Mouse (Mus musculus): ENCODE results near the gene BC107364. TPM values are rescaled to one million over a fixed set of nuclear protein-coding genes. Genes with fewer than 3 reads are reported as not detected.
"Not testable (repeated sequence)": the region's sequence is repeated elsewhere in the genome, so short reads cannot be mapped to it uniquely, and the experiment has no call there.

BC107364 gene
- polyA plus RNA-seq, 1 experiment: not detected

DNA sequence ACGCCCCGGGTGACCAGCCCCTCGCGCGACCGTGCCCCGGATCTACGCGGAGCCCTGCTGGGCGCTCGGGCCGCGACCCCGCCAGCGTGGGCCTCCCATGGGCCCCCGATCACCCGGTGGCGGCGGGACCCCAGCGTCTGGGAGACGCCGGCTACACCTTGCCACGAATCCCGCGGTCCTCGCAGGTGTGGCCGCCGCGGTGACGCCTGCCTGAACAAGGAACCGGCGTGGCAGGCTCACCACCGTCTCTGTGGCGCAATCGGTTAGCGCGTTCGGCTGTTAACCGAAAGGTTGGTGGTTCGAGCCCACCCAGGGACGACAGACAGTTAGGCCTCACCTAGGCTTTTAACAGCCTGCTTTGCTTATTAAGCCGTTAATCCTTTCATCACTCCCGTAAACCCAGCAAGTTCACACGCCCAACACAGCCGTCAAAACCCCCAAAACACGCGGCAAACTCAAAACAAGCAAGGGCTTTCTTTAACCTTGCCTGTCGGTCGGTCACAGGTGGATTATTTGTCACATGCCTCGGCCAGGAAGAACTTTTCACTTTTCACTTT lies 847 bp downstream of the BC107364 start:
- not testable (repeated sequence) for DNase-seq (ENCODE audit: low read depth)

DNA sequence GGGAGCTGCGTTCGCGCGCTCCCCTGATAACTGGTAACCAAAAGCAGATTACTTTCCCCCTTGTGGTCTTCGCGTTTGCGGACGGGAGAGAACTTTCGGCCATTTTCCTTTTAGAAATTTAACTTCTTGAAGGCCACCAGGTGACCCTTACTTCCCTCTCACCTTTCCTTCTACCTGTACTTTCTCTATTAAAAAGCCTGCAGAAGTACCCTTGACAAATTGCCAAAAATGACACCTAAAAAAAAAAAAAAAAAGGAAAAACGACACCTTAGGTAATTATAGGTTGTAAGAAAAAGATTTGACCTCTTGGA lies 1.6 kb downstream of the BC107364 start:
- DNase-seq (ENCODE audit: low read depth): not testable (repeated sequence)

DNA sequence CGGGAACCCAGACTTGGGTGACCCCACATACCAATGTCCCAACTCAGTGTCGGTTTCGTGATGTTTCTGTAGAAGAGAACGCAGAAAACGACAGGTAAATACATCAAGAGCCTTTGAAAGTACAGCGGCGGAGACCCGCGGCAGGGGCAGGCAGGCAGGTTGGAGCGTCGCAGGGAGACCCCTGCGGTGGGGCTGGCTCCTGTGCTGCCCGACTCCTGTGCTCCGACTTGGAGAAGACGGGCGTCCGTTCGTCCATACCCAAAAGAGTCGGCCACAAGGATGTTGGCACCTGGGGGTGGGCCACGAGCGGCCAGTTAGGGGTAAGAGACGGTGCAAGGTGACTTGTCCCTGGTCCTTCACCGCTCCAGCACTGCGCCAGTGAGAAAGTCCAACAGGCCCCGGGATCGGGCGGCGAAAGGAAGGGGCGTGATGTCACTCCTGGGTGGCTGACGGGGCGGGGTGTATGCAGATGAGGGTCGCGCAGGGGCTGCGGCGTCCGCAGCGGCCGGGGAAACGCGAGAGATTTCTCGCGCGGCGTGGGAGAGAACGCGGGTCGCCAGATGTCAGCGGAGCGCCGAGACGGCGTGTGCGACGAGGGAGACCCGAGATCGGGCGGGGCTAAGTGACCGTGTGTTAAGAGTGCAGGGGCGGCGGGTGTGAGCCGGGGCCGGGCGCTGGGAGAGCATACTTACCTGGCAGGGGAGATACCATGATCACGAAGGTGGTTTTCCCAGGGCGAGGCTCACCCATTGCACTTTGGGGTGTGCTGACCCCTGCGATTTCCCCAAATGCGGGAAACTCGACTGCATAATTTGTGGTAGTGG lies 2.1 kb downstream of the BC107364 start:
- not testable (repeated sequence) for DNase-seq (ENCODE audit: low read depth)

DNA sequence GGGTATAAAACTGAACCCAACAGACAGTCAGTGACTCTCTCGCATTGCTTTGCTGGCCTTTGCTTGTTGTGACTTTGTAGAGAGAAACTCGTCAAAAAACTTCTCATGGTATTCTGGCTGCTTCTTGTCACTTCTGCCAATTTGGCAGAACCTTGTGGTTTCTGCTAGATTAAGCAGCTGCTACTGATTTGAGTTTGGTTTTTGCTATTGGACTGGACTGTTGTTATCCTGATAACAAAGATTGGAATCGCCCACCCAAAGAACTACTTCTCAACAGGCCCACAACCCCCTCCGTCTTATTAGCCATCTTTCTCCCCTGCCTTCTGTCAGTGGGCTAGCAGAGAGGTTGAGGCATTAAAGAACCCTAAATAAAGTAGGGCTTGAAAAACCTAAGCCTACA lies 6.7 kb downstream of the BC107364 start:
- no peak for DNase-seq (ENCODE audit: low read depth)

DNA sequence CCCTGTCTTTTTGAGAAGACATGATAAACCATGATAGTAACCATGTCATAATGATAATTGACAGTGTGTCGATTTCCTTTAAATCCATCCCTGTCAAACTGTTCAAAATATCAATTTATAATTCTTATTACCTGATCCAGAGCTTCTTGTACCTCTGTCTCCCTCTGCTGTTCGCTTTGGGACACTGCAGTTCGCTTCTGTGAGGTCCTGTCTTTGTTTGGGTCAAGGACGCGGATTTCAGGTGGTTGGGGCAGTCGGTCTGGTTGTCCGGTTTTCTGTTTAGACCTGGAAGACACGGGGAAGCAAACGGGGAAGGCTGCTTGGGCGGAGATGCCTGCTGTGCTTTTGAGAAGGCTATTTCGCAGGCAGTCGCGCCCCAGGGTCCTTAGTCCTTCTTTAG lies 11.5 kb downstream of the BC107364 start:
- DNase-seq (ENCODE audit: low read depth): no peak

DNA sequence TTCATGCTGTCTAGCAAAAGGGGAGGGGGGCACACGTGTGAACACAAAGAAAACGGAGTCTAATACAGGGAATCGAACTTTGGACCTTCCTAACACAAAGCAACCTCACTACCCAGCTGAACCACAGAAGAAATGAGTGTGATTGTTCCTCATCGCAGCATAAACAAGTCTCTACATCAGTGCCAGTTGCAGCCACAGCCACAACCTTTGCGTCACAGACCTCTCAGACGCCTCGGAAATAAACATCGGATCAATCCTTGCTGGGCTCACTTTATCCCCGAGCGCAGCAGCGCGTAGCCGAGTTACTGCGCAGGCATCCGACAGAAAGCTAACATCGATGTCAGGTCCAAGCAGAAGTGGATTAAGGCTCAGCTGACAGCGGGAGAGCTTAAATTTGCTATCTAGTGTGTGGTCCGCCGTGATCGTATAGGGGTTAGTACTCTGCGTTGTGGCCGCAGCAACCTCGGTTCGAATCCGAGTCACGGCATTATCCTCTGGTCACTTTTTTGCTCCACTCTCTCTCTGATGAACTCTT lies 16.5 kb downstream of the BC107364 start:
- no peak for DNase-seq (ENCODE audit: low read depth)

DNA sequence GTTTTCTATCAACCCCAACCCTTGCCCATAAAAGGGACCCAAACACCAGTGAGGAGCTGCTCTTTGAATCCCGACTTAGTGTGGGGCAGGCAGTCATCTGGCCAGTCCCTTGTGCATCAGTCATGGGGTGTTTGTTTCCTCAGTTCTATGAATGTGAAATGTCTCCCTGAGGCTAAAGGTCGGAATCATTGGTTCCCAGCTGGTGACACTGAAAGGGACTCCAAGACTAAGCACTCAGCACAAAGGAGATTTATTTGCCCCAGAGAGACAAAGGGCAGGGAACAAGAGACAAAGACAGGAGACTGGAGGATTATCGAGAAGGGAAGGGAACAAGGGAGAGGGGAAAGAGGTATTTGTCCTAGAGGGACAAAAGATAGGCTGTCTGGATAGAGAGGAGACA lies 19.9 kb downstream of the BC107364 start:
- no peak for DNase-seq (ENCODE audit: low read depth)

DNA sequence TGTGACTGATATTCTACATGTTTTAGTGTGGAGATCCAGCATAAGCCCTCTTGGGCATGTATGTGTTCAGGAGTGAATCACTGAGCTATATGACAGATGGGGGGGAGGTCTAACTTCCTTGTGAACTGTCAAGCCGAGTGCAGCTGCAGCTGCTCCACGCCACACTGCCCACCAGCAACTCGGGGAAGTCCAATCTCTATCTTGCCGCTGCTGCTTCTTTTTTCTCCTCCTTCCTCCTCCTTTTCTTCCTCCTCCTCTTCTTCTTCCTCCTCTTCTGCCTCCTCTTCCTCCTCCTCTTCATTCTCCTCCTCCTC lies 22.3 kb downstream of the BC107364 start:
- DNase-seq (ENCODE audit: low read depth): no peak

DNA sequence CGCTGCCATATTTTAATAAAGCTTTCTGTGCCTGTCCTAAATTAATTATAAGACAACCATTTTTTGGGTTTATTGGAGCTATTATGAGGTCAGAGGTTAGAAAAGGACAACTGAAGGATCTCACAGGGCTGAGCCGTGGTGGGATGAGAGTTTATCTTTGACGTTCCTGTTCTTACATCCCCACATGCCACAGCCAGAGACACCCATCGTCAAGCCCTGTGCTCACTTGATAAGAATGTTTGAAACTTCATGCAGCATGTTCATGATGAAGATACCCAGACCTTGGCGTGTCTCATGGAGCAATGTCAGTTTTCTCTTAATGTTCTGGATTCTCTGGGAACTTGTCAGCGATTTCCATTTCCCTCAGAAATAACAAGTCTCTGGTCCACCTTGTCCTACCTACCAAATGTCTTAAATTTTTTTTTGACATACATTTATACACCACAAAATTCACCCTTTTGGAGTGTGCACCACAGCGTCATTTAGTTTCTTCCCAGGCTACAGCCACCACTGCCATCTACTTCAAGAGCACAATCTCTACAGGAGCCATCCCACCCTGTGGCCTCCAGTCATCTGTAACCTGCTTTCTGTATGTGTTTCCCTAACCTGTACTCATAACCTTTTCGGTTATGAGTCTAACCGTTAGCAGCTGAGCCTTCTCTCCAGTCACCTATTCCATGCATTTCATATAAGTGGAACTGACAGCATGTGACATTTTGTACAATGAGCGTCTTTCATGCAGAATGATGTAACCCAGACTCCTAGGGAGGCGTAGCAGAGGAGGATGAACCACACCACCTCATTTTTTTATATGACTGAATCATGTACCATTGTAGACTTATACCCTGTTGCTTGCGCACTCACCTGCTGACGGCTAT lies 22.9 kb downstream of the BC107364 start:
- DNase-seq (ENCODE audit: low read depth): no peak

DNA sequence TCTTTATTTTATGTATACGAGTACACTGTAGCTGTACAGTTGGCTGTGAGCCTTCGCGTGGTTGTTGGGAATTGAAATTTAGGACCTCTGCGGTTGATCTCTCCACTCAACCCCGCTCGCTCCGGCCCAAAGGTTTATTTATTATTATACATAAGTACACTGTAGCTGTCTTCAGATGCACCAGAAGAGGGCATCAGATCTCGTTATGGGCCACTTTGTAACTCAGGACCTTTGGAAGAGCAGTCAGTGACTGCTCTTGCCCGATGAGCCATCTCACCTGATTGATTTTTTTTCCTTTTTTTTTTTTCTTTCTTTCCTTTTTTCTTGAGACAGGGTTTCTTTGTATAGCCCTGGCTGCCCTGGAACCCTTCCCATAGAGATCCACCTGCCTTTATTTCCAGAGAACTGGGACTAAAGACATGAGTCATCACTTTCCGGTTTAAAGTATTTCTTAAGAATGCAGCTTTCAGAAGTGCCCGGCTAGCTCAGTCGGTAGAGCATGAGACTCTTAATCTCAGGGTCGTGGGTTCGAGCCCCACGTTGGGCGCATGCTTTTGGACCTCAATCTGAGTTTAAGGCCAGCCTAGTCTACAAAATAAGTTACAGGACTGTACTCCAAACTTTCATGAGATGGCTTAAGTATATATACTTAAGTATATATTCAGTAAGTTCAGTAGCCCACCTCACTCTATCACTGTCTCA lies 24.2 kb downstream of the BC107364 start:
- DNase-seq (ENCODE audit: low read depth): no peak

DNA sequence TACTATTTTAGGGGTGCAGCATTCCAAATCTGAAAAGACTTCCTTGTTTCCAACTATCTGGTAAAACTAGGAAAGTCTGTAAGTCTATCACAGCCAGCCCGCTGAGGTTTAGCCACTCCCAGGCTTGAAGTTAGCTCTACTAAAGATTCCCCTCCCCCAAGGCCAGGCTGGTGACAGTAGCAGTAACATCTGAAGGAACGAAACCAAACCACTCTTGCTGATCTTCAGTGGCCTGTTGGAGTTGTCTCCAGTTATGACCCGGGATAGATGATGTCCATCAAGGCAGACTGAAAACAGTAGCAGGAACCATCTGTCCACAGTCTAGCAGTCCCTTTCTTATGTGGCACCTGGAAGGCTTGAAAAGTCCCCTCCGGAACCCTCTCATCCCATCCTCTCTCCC lies 24.8 kb downstream of the BC107364 start:
- DNase-seq (ENCODE audit: low read depth): no peak

DNA sequence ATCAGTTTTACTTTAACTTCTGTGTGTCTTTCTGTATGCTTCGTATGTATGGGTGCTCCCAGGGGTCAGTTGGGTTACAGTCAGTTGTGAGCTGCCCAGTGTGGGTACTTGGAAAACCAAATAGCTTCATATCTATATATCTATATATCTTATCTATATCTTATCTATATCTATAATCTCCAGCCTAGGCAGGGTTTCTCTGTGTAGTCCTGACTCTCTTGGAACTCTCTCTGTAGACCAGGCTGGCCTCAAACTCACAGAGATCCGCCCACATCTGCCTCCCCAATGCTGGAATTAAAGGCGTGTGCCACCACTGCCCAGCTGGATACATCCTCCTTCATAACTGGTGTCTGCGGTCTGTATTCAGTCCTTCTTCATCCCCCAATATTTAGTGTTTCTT lies 25.8 kb downstream of the BC107364 start:
- no peak for DNase-seq (ENCODE audit: low read depth)

DNA sequence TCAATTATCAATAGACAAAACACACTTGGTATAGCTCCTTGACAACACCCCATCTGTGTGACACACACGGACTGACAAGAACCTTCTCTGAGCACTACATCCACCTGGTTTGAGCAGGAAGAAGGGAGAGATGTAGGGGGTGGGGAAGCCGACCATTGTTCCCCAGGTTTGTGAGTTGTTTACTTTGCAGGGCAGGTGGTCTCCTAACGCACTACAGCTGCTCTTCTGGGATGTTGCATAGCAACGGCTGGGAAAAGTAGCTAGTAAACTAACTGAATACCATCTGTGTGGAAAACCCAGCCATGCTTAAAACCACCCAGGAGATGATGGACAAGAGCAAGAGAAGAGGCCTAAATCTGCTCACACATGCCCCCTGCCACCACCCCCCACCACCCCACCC lies 27.7 kb downstream of the BC107364 start:
- DNase-seq (ENCODE audit: low read depth): not testable (repeated sequence)

DNA sequence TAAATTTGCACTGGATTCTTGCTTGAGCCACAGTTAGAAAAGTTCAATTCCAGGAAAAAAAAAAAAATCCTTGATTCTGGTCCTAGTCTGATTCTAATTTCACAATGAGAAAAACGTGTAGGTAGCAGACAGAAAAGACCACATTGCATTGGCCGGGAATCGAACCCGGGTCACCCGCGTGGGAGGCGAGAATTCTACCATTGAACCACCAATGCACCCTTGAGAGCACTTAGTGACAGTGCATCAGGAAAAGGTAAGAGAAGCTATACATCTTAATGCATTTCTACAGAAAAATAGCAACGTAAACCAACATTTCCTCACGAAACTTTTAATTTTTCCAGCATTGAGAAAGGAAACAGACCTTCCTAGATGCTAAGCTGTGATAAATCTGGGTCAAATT lies 28.2 kb downstream of the BC107364 start:
- DNase-seq (ENCODE audit: low read depth): no peak

DNA sequence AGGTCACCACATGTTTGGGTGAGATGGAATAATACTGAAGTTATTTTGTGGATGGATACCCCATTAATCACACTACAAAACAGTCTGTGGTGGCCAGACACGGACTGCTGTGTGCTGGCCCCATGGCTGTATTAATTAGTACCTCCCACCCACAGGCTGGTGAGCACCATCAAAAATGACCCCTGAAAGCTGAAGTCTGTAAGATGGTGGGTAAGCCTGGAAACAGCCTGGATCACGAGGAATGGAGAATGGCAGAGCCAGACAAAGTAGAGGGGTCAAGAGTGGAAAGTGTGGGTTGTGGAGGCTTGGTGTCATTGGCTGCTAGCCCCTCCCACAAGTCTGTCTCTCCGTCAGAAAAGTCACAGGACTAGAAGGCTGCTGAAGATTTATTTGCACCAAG lies 31.3 kb downstream of the BC107364 start:
- DNase-seq (ENCODE audit: low read depth): no peak

DNA sequence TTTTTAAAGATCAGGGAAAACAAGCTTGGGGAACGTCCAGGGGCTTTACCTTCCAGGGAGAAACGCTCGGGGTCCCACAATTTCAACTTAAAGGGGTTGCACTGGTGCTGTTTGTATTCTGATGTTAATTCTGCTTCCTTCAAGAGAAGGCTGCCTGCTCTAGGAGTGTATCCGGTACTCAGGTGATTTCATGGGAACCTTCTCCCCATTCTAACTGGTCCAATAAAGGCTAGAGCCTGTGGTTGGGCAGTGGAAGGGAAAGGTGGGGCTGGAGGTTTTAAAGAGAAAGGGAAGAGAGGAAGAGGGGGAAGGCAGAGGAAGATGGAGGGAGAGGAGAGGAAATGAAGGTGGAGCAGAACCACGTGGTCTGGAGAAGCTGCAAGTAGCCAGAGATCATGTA lies 33.2 kb downstream of the BC107364 start:
- DNase-seq (ENCODE audit: low read depth): not testable (repeated sequence)

DNA sequence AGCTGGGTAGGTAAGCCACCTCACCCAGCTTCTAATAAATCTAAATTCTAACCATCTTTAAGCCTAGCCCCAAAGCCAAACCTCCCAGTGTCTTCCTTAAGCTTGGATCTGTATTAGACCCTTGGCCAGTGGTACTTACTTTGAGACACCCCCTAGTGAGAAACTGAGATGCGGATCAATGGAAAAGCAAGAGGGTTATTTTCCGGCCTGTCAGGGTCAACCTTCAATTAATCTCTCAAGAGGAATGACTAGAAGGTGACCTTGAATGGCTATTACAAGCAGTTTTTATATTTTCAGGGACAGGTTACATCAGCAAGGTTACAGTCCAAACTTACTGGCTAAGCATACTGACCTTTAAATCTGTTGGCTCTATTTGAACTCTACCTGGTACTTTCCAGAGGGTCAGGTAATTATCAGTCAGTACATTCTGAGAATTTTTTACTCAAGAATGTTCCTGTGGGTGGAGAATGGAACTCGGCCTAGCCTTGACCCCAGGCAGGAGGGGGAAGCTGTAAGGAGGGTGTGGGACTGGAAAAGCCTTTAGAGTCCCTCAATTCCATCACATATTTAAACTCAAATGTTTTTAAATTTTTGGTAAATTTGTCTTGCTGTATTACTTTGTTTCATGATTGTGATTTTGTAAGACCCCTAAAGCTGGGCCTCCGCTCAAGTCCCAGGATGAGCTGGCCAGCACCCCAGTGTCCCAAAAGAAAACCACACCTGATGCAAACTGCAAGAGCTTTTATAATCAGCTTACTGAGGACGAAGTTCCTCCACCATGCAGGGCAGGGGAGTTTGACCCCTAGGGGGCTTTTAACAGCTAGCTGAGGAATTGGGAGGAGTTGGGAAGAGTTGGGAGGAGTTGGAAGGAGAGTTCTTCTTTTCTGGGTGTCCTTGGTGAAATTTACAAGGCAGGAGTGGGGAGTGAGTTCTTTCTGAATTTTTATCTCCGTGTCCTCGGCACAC lies 34.0 kb downstream of the BC107364 start:
- no peak for DNase-seq (ENCODE audit: low read depth)

DNA sequence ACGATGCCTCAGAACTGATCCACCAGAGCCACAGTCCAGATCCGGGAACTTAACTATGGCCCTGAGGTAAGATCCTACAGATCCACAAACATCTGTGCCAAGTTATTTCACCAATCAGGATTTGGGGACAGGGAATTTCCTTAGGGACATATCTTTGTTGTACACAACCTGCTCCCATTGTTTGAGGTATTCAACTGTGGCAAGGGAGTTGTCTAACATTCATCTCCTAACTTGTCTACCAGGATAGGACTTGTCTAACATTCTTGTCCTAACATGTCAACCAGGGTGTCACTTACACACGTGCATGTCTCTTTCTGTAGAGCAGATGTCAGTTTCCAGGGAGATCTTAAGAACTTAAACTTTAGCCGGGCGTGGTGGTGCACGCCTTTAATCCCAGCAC lies 35.5 kb downstream of the BC107364 start:
- peak; percentile 69 for DNase-seq (ENCODE audit: low read depth)

DNA sequence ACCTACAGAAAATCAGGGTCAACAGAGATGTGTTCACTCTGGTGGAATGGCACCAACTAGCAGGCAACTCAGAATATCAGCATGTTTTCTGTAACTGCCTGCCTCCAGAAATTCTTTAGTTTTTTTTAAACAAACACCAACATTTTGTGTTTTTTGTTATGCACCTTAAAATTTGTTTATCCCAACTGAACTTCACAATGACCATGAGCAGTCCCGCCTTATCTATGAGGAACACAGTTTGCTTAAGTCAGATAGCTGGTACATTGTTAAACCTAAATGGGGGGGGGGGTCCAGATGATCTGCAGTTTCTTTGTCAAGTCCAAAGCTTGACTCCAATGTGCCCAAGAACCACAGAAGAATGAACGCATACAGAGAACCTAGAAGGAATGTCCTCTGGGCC lies 36.0 kb downstream of the BC107364 start:
- no peak for DNase-seq (ENCODE audit: low read depth)

DNA sequence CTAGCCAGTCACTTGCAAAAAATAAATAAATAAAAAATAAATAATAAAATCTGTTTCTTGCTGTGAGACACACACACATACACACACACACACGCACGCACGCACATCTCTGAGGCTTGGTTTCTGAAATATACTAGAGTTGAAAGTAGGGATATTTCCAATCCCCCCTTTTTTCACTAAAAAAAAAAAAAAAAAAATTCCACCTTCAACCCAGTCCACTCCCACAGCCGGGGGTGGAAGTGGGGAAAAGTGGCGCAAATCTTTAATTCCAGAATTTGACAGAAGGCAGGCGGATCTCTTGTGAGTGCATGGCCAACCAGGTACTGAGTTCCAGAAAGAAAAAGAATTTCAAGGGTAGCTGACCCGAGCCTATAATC lies 37.2 kb downstream of the BC107364 start:
- no peak for DNase-seq (ENCODE audit: low read depth)
